Mouse (Mus musculus) hindbrain, postnatal 0 days (tissue): ENCODE measurements around the gene Mgst1. TPM values are rescaled to one million over a fixed set of nuclear protein-coding genes. Genes with fewer than 3 reads are reported as not detected.
A peak's percentile ranks its signal among the peaks of the same experiment; 100 is the strongest.

ENCODE experiments used
- ATAC-seq: fragments of 200-750 bp; cut with Nextera tagmentation; 2 replicates; pipeline ENCODE4 v1.8.0; 2017; ENCODE audit warnings: mild to moderate bottlenecking, moderate TSS enrichment, moderate library complexity
- DNase-seq: peaks from one replicate; pipeline ENCODE4 v3.0.0-alpha.2; 2015; ENCODE audit warnings: low spot score
- H3K27ac ChIP-seq: fragments of 300-500 bp; sonication (generic); 2 replicates; pipeline ENCODE4 v1.5.1; 2014; ENCODE audit warnings: mild to moderate bottlenecking
- H3K27me3 ChIP-seq: fragments of 300-500 bp; sonication (generic); 2 replicates; pipeline ENCODE4 v1.6.1; 2014; ENCODE audit warnings: low read length, mixed read lengths; ENCODE audit not compliant: insufficient read depth
- H3K36me3 ChIP-seq: fragments of 300-500 bp; sonication (generic); 2 replicates; pipeline ENCODE4 v1.6.1; 2014; ENCODE audit warnings: low read length, mixed read lengths; ENCODE audit not compliant: insufficient read depth
- H3K4me1 ChIP-seq: fragments of 300-500 bp; sonication (generic); 2 replicates; pipeline ENCODE4 v1.6.1; 2014; ENCODE audit warnings: antibody characterized with exemption, low read length, mixed read lengths; ENCODE audit not compliant: insufficient read depth
- H3K4me2 ChIP-seq: fragments of 300-500 bp; sonication (generic); 2 replicates; pipeline ENCODE4 v1.6.1; 2014; ENCODE audit warnings: low read depth, mild to moderate bottlenecking, low read length, moderate library complexity, mixed read lengths
- H3K4me3 ChIP-seq: fragments of 300-500 bp; sonication (generic); 2 replicates; pipeline ENCODE4 v1.5.1; 2014; ENCODE audit warnings: low read length
- H3K9ac ChIP-seq: fragments of 300-500 bp; sonication (generic); replicated peaks from 2 replicates; pipeline ENCODE4 v1.6.1; 2014; ENCODE audit warnings: mild to moderate bottlenecking, low read length, moderate library complexity, mixed read lengths
- H3K9me3 ChIP-seq: fragments of 300-500 bp; sonication (generic); 2 replicates; pipeline ENCODE4 v1.6.1; 2016; ENCODE audit warnings: low read length, mixed read lengths
- CTCF ChIP-seq: IDR thresholded peaks from 2 replicates; pipeline ENCODE4 v1.5.1; 2016; ENCODE audit warnings: antibody characterized with exemption, control low read depth, low read depth
- WGBS: fragments of 180-500 bp; shearing (Covaris S2); extraction: QIAGEN DNeasy Blood & Tissue Kit; methylation state at CpG from one replicate; pipeline ENCODE4 v1.1.7; 2014; 5-methylcytosine and 5-hydroxymethylcytosine counted together
- polyA plus RNA-seq: library from polyadenylated mRNA; unstranded; fragments of >200 nt; fragmentation: Nextera tagmentation; extraction: Ambion mirVana; gene quantifications from 2 replicates; pipeline ENCODE4 v1.2.1, GENCODE M21; 2015
- total RNA-seq: library from RNA; depleted of rRNA; stranded (reverse); fragments of >200 nt; gene quantifications from 2 replicates; pipeline ENCODE4 v1.2.3, GENCODE M21; 2014

Gene Mgst1
- total and polyA plus RNA-seq, 2 experiments from 2014 or later = 56.1 to 140 TPM

DNA sequence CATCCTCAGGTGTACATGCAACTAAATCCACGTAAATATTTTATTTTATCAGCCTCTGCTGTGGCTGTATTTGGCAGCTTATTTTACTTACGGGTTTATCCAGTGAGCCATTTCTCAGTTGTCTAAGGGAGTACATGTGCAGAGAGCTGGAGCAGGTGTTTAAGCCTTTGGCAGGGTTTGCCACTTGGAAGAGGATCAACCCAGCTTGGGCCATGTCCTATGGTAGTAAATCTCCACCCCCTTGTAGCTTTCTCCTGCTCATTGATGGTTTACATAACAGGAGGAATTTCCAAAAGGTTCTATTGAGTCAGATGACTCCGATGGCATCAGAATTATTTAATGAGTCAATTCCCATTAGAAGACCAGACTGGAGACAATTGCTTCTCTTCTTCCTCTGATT is 22.6 kb upstream of the Mgst1 start:
- ATAC-seq (no peak), DNase-seq (no peak)
- 71% methylated on average over 3 of the region's 3 CpGs for WGBS

GRCm38 (mm10) chr6:138128392-138129335 is 11.5 kb upstream of the Mgst1 start:
- no peak for TF ChIP-seq CTCF
- Histone ChIP-seq H3K4me1 (no peaks in the 10 kb centered on the region), H3K4me3 (no peak overlapping the region), H3K9me3 (no peaks in the 10 kb centered on the region), H3K27me3 (no peaks in the 10 kb centered on the region), H3K4me2 (no peak overlapping the region), H3K36me3 (no peaks in the 10 kb centered on the region), H3K9ac (no peak overlapping the region), H3K27ac (no peak overlapping the region)
- 73% methylated on average over 10 of the region's 10 CpGs for WGBS
- DNase-seq (no peak), ATAC-seq (no peak)

More for the DNA sequence above, 22.6 kb upstream of the Mgst1 start:
- H3K36me3 ChIP-seq = no peaks in the 10 kb centered on the region
- H3K9ac ChIP-seq = no peak overlapping the region
- no peaks in the 10 kb centered on the region for H3K9me3 ChIP-seq
- no peak overlapping the region for H3K4me2 ChIP-seq
- H3K4me1 ChIP-seq = no peaks in the 10 kb centered on the region
- H3K4me3 ChIP-seq = no peak overlapping the region
- no peaks in the 10 kb centered on the region for H3K27me3 ChIP-seq
- TF ChIP-seq CTCF = no peak
- no peak overlapping the region for H3K27ac ChIP-seq

DNA sequence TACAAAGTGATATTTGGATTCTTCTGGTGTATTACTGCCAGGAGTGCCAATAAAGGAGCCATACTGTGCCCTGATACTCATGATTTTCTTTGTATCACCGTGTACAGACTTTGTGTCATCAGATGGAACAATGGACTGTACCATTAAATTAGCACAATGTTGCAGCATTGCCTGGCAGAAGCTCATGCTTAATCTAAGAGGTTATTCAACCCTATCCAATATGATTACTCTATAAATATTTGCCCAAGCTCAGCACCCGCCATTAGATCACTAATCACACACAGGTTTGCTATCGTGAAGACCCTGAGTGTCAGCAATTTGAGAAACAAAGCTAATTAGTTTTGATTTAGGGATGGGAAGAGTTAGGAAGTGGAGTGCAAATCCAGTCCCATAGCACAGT is 9.6 kb upstream of the Mgst1 start:
- DNase-seq (no peak), ATAC-seq (no peak)
- WGBS = 62% methylated on average over 3 of the region's 3 CpGs
- Histone ChIP-seq H3K36me3 (no peaks in the 10 kb centered on the region), H3K27me3 (no peaks in the 10 kb centered on the region), H3K27ac (no peak overlapping the region), H3K4me1 (no peaks in the 10 kb centered on the region), H3K9me3 (no peaks in the 10 kb centered on the region), H3K9ac (no peak overlapping the region), H3K4me2 (no peak overlapping the region), H3K4me3 (no peak overlapping the region)
- TF ChIP-seq CTCF = no peak

DNA sequence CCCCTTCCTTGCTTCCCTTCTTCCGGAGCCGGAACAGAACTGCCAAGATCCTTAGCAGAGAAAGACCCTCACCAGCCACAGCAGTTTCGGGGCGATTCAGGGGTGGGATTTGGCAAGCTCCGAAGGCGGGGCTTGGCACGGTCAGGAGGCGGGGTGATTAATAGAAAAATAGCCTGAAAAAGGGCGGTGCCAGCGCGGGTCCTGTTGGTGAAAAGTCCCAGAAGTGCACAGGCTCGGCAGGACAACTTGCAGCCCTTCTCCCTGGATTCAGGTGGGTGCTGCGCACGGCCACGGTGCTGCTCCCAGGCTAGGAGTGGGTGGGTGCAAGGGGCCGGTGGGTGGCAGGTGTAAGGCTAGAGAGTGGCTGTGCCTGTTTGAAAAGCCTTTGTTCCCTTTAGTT is 220 bp downstream of the Mgst1 start:
- ATAC-seq = peak; percentile 82
- 2% methylated on average over 16 of the region's 16 CpGs for WGBS

DNA sequence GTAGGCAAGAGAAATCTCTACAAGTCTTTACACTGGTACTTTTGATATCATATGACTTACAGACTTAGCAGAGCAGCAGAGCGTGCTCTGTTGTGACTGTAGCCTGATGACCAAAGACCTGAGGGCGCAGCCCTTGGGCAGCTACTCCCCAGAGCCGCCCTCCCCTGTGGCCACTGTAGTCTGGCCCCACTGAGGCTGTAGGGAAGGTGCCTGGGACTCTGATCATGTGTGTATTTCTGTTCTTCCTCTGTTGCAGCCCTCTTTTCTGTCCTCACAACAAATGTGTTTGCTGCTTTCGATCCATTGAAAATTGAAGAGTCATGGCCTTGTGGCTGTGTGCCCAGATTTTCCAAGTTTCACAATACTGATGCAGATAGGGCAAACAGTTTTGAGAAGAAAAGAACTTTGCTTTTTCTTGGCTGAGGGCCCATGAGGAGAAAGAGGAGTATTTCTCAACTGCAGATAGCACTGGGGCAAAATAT is 1.0 kb downstream of the Mgst1 start:
- no peak for TF ChIP-seq CTCF
- Histone ChIP-seq H3K36me3 (no peaks in the 10 kb centered on the region), H3K27ac (peak overlapping the region; percentile 32; the same call in 1 of the 2 replicates), H3K9me3 (no peaks in the 10 kb centered on the region), H3K9ac (0 out of 2 replicates have a peak overlapping the region, but pooled peaks have one; percentile 38), H3K27me3 (peaks cover 6% of the 10 kb centered on the region; the same call in 1 of the 2 replicates), H3K4me2 (peak overlapping the region; percentile 85), H3K4me1 (0 out of 2 replicates have a peak, but pooled peaks cover 10% of the 10 kb centered on the region), H3K4me3 (peak overlapping the region; percentile 47)
- 39% methylated on average over 4 of the region's 4 CpGs for WGBS
- DNase-seq (peak; percentile 56), ATAC-seq (peak; percentile 58; the same call in 1 of the 2 replicates)

More for the DNA sequence above, 220 bp downstream of the Mgst1 start:
- Histone ChIP-seq H3K4me1 (0 out of 2 replicates have a peak, but pooled peaks cover 10% of the 10 kb centered on the region), H3K36me3 (no peaks in the 10 kb centered on the region), H3K9ac (peak overlapping the region; percentile 38), H3K27me3 (peaks cover 6% of the 10 kb centered on the region; the same call in 1 of the 2 replicates), H3K4me3 (peak overlapping the region; percentile 47), H3K9me3 (no peaks in the 10 kb centered on the region), H3K4me2 (peak overlapping the region; percentile 85), H3K27ac (peak overlapping the region; percentile 32; the same call in 1 of the 2 replicates)
- TF ChIP-seq CTCF = no peak
- DNase-seq = peak; percentile 71

GRCm38 (mm10) chr6:138142604-138143003 is 2.5 kb downstream of the Mgst1 start:
- Histone ChIP-seq H3K27me3 (peaks cover 6% of the 10 kb centered on the region; the same call in 1 of the 2 replicates), H3K36me3 (no peaks in the 10 kb centered on the region), H3K4me3 (no peak overlapping the region), H3K4me2 (no peak overlapping the region), H3K9me3 (no peaks in the 10 kb centered on the region), H3K4me1 (0 out of 2 replicates have a peak, but pooled peaks cover 10% of the 10 kb centered on the region), H3K27ac (no peak overlapping the region), H3K9ac (no peak overlapping the region)
- DNase-seq (no peak), ATAC-seq (no peak)
- no peak for TF ChIP-seq CTCF
- 81% methylated on average over 7 of the region's 7 CpGs for whole genome bisulfite sequencing
